Mouse (Mus musculus): ENCODE data around the gene Lmnb2.

The Lmnb2 gene

DNA sequence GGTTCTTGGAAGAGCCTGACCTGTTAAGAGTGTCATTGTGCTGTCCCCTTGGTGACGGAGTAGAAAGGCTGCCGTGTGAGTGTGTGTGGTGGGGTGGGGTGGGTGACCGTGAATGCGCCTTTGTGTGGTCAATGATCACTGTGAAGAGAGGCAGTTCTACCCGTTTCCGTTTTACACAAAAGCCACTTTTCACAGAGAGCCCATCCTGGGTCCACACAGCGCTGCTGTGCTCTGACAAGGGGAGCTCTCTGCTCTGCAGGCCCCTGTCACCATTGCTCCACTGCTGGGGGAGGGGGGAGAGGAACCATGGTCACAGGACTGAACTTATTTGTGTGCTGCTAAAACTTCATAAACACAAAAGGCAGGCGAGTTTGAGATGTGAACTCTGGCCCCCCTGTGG, 60.7 kb downstream of the Lmnb2 start:
- in situ Hi-C loops (cut with MboI, MseI), result no loop called here

DNA sequence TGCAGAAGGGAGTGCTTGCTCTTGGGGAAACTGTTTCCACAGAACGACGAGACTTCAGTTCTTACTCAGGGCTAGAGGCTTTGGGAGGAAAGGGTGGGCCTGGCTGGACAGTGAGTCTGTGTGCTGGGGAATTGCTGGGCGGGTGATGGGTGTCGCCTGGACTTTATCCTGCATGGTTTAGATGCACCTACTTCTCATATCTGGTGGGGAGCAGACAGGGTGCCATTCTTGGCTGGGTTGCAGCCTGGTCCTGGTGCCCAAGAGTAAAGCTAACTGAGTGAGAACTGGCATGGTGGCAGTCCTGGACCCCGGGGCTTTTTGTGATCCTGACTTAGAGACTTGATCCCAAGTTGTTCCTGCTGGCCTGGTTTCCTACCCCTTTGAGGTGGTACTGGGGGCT, 61.1 kb downstream of the Lmnb2 start:
- in situ Hi-C loops (cut with MboI, MseI), result no loop called here

DNA sequence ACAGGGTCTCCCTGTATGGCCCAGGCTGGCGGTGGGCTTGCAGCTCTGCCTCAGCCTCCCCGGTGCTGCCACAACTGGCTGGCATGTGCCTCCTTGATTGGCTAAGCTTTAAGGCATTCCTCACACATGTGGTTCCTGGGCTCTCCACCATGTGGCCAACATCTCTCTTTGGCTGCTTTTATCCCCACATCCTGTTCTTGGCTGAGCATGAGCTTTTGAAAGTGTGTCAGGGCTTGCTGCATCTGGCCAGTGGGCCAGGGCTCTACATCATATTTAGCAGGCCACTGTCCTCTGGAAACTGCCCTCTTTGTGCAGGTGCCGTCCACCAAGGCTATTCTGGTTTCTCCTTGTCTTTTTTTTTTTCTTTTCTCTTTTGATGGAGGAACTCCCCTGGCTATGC, 61.8 kb downstream of the Lmnb2 start:
- in situ Hi-C loops (cut with MboI, MseI), result no loop called here

DNA sequence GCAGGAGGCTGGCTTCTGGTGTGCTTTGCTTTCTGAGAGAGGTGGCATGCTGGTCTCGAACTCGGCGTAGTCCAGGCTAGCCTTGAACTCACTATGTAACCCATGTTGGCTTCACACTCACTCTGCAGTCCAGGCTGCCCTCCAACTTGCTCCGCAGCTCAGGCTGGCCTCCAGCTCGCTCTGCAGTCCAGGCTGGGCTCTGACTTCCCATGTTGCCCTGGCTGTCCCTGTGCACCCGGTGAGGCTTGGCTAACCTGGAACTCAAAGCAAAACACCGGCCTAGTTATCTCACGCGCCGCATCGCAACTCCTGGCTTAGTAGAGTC, 62.3 kb downstream of the Lmnb2 start:
- in situ Hi-C loops (cut with MboI, MseI), result no loop called here

DNA sequence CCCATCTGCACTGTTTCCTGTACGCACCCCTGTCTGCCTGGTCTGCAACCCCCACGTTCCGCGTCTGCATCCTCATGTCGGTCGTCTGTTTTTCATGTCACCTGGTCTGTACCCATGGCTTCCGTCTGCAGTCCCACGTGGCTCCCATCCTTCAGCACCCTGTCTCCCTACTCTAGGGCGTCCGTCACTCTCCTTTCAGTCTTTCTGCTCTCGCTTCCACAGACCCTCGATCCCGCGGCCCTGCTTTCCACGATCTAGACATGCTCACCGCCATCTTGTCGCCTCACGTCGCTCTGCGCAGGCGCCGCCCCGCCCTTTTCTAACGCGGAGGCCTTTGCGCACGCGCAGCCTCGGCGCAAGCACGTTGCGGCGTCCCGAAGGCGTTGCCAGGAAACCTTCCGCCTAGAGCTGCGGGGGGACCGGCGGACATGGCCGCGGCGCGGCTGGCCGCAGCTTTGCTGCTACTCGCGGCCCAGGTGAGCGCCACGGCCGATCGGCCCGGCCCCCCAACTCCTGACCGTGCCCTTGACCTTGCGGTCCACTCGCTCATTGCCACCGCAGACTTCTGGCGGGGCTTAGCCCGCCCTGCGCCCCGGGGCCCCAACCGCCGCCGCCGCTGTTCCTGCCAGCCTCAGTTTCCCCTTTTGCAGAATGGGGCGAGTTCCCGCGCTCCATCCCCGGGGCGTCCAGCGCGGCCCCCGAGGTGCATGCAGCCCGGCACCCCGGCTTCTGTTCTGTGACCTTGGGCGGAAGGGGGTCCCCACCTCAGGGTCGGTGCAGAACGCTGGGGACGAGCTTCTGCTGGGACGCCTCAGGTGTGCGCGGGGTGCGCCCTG, 62.9 kb downstream of the Lmnb2 start, which contains the start of the genes Lsm7 and Sppl2b:
Gene Lsm7, minus strand, starts transcription at position 297 of the 836 bp plus-strand sequence.
Gene Sppl2b, plus strand, starts transcription at position 363 of the 836 bp plus-strand sequence.
- in situ Hi-C loops (cut with MboI, MseI), result no loop called here

Data from regulatory T cell (primary cell).